Mouse (Mus musculus): ENCODE measurements around the gene D11Wsu47e. TPM values are rescaled to one million over a fixed set of nuclear protein-coding genes. Genes with fewer than 3 reads are reported as not detected.
A peak's percentile ranks its signal among the peaks of the same experiment; 100 is the strongest.

Gene D11Wsu47e
- polyA plus RNA-seq, 1 experiment: 3.1 TPM

DNA sequence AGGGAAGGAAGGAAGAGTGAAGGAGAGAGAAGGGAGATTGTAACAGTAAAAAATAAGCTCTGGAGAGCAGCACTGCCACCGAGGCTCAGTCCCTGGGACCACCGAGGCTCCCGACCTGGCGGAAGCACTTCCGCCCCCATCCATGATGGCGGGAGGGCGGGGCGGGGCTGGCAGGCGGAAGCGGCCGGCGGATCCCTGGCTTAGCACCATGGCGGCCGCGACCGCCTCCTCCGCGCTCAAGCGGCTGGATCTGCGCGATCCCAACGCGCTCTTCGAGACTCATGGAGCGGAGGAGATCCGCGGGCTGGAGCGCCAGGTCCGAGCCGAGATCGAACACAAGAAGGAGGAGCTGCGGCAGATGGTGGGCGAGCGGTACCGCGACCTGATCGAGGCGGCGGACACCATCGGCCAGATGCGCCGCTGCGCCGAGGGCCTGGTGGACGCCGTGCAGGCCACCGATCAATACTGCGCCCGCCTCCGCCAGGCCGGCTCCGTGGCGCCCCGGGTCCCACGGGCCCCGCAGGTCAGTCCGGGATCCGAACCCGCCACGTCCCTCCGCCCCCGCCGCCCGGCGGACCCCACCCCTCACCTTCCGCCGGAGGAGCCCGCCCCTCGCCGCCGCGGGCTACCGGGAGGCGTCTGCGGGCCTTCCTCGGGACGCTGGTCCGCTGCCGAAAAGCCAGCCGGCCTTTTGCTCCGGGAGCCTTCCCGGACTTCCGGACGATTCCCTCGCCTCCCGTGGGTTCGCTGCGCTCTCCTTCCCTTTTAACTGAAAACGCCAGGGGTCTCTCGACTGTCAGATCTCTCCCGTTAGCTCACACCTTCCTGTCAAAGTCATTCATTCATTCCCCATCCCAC, 34.6 kb upstream of the D11Wsu47e start, which contains the start of gene Slc39a11:
Gene Slc39a11, minus strand, starts transcription at position 727 of the 858 bp plus-strand sequence.
- peaks cover 30% of the 10 kb centered on the region for H3K36me3 ChIP-seq (ENCODE audit: control insufficient read depth, insufficient read depth, low read length)
- peaks cover 7% of the 10 kb centered on the region; the same call in 1 of the 2 replicates for H3K4me1 ChIP-seq (ENCODE audit: control insufficient read depth, insufficient read depth, insufficient read length, low read length)
- peak within 1 kb of the TSS; percentile 81 for H3K27ac ChIP-seq (ENCODE audit: insufficient read depth, low read depth, low read length)
- TF ChIP-seq POLR2A (IDR thresholded peaks at IDR 0.05; ENCODE audit: low read depth, low read length) (peak; percentile 61; the same call in 1 of the 2 replicates), CTCF (IDR thresholded peaks at IDR 0.05; ENCODE audit: extremely low read depth, insufficient read length, insufficient replicate concordance, low read depth, low read length) (no peak)
- H3K27me3 ChIP-seq (ENCODE audit: control insufficient read depth, insufficient read depth, low read length): no peaks in the 10 kb centered on the region
- H3K4me3 ChIP-seq (ENCODE audit: low read depth, low read length): peak within 1 kb of the TSS; percentile 81
- under 1% methylated on average over 88 of the region's 91 CpGs for WGBS

DNA sequence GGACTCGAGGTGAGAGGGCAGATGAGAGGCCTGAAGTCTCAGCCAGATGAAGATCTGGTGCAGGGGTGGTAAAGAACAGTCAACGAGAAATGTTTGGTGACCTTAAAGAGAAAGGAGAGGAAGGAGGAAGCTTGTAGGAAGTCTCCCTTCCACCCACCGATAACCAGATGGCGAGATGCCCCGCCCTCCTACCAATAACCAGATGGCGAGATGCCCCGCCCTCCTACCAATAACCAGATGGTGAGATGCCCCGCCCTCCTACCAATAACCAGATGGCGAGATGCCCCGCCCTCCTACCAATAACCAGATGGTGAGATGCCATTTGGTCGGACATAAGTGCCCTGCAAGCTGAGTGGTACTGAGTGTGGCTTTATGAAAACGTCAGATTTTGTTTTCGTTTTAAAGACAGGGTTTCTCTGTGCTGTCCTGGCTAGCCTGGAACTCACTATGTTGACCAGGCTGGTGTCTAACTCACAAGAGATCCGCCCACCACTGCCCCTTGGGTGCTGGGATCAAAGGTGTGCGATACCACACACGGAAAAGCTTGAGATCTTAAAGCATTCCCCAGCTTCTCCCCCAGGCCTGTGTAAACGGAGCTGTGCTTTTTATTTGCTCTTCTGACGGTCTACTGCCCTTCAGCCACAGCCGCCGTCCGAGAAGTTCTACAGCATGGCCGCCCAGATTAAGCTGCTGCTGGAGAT, 32.9 kb upstream of the D11Wsu47e start:
- peaks cover 7% of the 10 kb centered on the region; the same call in 1 of the 2 replicates for H3K4me1 ChIP-seq (ENCODE audit: control insufficient read depth, insufficient read depth, insufficient read length, low read length)
- TF ChIP-seq CTCF (IDR thresholded peaks at IDR 0.05; ENCODE audit: extremely low read depth, insufficient read length, insufficient replicate concordance, low read depth, low read length) (no peak), POLR2A (IDR thresholded peaks at IDR 0.05; ENCODE audit: low read depth, low read length) (no peak)
- peak overlapping the region; percentile 58 for H3K4me3 ChIP-seq (ENCODE audit: low read depth, low read length)
- H3K36me3 ChIP-seq (ENCODE audit: control insufficient read depth, insufficient read depth, low read length): peaks cover 47% of the 10 kb centered on the region
- WGBS: 23% methylated on average over 22 of the region's 22 CpGs
- no peaks in the 10 kb centered on the region for H3K27me3 ChIP-seq (ENCODE audit: control insufficient read depth, insufficient read depth, low read length)
- peak overlapping the region; percentile 81 for H3K27ac ChIP-seq (ENCODE audit: insufficient read depth, low read depth, low read length)

- Histone ChIP-seq H3K27ac (ENCODE audit: insufficient read depth, low read depth, low read length) (peak overlapping the region; percentile 20; the same call in 1 of the 2 replicates), H3K27me3 (ENCODE audit: control insufficient read depth, insufficient read depth, low read length) (no peaks in the 10 kb centered on the region), H3K36me3 (ENCODE audit: control insufficient read depth, insufficient read depth, low read length) (peaks cover 52% of the 10 kb centered on the region), H3K4me3 (ENCODE audit: low read depth, low read length) (peak overlapping the region; percentile 29), H3K4me1 (ENCODE audit: control insufficient read depth, insufficient read depth, insufficient read length, low read length) (peaks cover 7% of the 10 kb centered on the region; the same call in 1 of the 2 replicates)
- 39% methylated on average over 8 of the region's 8 CpGs for WGBS
- TF ChIP-seq CTCF (IDR thresholded peaks at IDR 0.05; ENCODE audit: extremely low read depth, insufficient read length, insufficient replicate concordance, low read depth, low read length) (peak; percentile 60; the same call in 1 of the 2 replicates), POLR2A (IDR thresholded peaks at IDR 0.05; ENCODE audit: low read depth, low read length) (no peak)
Observed at GRCm38 (mm10) chr11:113651907-113652273, 32.3 kb upstream of the D11Wsu47e start.

- Histone ChIP-seq H3K27ac (ENCODE audit: insufficient read depth, low read depth, low read length) (no peak overlapping the region), H3K36me3 (ENCODE audit: control insufficient read depth, insufficient read depth, low read length) (peaks cover 58% of the 10 kb centered on the region), H3K27me3 (ENCODE audit: control insufficient read depth, insufficient read depth, low read length) (no peaks in the 10 kb centered on the region), H3K4me3 (ENCODE audit: low read depth, low read length) (no peak overlapping the region), H3K4me1 (ENCODE audit: control insufficient read depth, insufficient read depth, insufficient read length, low read length) (peaks cover 7% of the 10 kb centered on the region; the same call in 1 of the 2 replicates)
- WGBS: 93% methylated on average over 6 of the region's 6 CpGs
- TF ChIP-seq CTCF (IDR thresholded peaks at IDR 0.05; ENCODE audit: extremely low read depth, insufficient read length, insufficient replicate concordance, low read depth, low read length): no peak
- no peak for TF ChIP-seq POLR2A (IDR thresholded peaks at IDR 0.05; ENCODE audit: low read depth, low read length)
Observed at GRCm38 (mm10) chr11:113652516-113652915, 31.7 kb upstream of the D11Wsu47e start.

DNA sequence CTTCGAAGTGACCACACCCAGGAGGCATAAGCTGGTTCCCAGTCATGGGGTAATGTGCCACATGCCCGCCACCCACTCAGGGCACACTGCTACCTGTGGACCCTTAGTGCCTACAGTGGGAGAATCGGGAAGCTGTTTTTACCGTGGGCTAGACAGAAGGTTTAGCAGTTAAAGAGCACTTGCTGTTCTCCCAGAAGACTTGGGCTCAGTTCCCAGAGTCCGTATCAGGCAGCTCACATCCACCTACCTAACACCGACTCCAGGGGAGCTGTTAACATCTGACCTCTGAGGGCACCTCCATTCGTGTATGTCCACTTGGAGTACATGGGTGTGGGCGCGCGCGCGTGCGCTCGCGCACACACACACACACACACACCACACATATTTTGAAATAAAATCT, 30.1 kb upstream of the D11Wsu47e start:
- Histone ChIP-seq H3K36me3 (ENCODE audit: control insufficient read depth, insufficient read depth, low read length) (peaks cover 73% of the 10 kb centered on the region), H3K4me1 (ENCODE audit: control insufficient read depth, insufficient read depth, insufficient read length, low read length) (peaks cover 4% of the 10 kb centered on the region; the same call in 1 of the 2 replicates), H3K27me3 (ENCODE audit: control insufficient read depth, insufficient read depth, low read length) (no peaks in the 10 kb centered on the region), H3K27ac (ENCODE audit: insufficient read depth, low read depth, low read length) (no peak overlapping the region), H3K4me3 (ENCODE audit: low read depth, low read length) (no peak overlapping the region)
- TF ChIP-seq POLR2A (IDR thresholded peaks at IDR 0.05; ENCODE audit: low read depth, low read length) (no peak), CTCF (IDR thresholded peaks at IDR 0.05; ENCODE audit: extremely low read depth, insufficient read length, insufficient replicate concordance, low read depth, low read length) (no peak)
- 95% methylated on average over 15 of the region's 15 CpGs for WGBS

- peaks cover 78% of the 10 kb centered on the region for H3K36me3 ChIP-seq (ENCODE audit: control insufficient read depth, insufficient read depth, low read length)
- no peak overlapping the region for H3K27ac ChIP-seq (ENCODE audit: insufficient read depth, low read depth, low read length)
- H3K4me3 ChIP-seq (ENCODE audit: low read depth, low read length): no peak overlapping the region
- peaks cover 4% of the 10 kb centered on the region; the same call in 1 of the 2 replicates for H3K4me1 ChIP-seq (ENCODE audit: control insufficient read depth, insufficient read depth, insufficient read length, low read length)
- 91% methylated on average over 18 of the region's 18 CpGs for WGBS
- no peaks in the 10 kb centered on the region for H3K27me3 ChIP-seq (ENCODE audit: control insufficient read depth, insufficient read depth, low read length)
- TF ChIP-seq POLR2A (IDR thresholded peaks at IDR 0.05; ENCODE audit: low read depth, low read length): no peak
- TF ChIP-seq CTCF (IDR thresholded peaks at IDR 0.05; ENCODE audit: extremely low read depth, insufficient read length, insufficient replicate concordance, low read depth, low read length): no peak
Observed at GRCm38 (mm10) chr11:113654561-113655270, 29.5 kb upstream of the D11Wsu47e start.

Data from small intestine, adult 2 months (tissue).